In the genomic region with DNA sequence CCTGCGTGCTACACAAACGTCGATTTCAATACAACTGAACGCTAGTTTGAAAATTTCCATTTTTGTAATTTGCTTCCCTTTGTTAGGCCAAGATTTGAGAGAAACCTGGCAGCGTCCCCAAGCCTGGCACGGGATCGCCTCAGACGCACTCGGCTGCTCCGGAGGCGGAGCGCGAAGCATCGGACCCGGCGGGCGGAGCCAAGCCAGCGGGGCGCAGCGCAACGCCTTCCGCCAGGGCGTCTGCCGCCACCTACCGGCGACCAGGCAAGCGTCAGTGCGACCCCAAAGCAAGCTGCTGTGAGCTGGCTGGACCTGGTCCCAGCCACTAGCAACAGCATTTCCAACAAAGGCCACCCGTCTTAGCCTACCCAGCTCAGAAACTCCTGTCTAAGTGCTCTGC, we compare ENCODE assay signal across 8 mouse cellular contexts.
A peak's percentile ranks its signal among the peaks of the same experiment; 100 is the strongest.
DNase-seq lines count a peak whose midpoint lies in the region; ATAC-seq lines count a peak whose summit lies in the region.

No protein-coding gene starts in this region.

- peak; percentile 56 for DNase-seq in c-Kit-positive CD71-negative TER-119-negative erythroid progenitor cells, embryonic 14.5 days (ENCODE audit: low read depth)
- peak; percentile 90 for DNase-seq in forebrain, embryonic 10.5 days (ENCODE audit: extremely low spot score, low spot score)
- peak; percentile 96 for DNase-seq in kidney, postnatal 25 days
- DNase-seq in liver, embryonic 13.5 days, result peak; percentile 62
- peak; percentile 74 to 86 for DNase-seq in natural killer cell, adult 2 months (ENCODE audit: low spot score in 2 of 2)

- peak overlapping the region; percentile 53 for H3K4me3 ChIP-seq in forebrain, embryonic 10.5 days
- H3K4me3 ChIP-seq in heart, embryonic 15.5 days, result peak overlapping the region; percentile 48
- peak overlapping the region; percentile 51 for H3K4me3 ChIP-seq in liver, embryonic 13.5 days (replicated peaks)
- peak overlapping the region; percentile 32 for H3K4me3 ChIP-seq in stomach, embryonic 14.5 days (ENCODE audit: low read depth, low read length)

- whole genome bisulfite sequencing in forebrain, embryonic 10.5 days, result under 1% methylated on average over 29 of the region's 29 CpGs
- WGBS in heart, embryonic 15.5 days, result 1% methylated on average over 29 of the region's 29 CpGs
- WGBS in liver, embryonic 13.5 days (ENCODE audit: insufficient replicate concordance), result under 1% methylated on average over 29 of the region's 29 CpGs
- under 1% methylated on average over 29 of the region's 29 CpGs for WGBS in stomach, embryonic 14.5 days

- peaks cover 24% of the 10 kb centered on the region for H3K4me1 ChIP-seq in forebrain, embryonic 10.5 days
- peaks cover 14% of the 10 kb centered on the region for H3K4me1 ChIP-seq in heart, embryonic 15.5 days (replicated peaks)
- peaks cover 7% of the 10 kb centered on the region; the same call in 1 of the 2 replicates for H3K4me1 ChIP-seq in liver, embryonic 13.5 days (replicated peaks)
- H3K4me1 ChIP-seq in stomach, embryonic 14.5 days (ENCODE audit: control insufficient read depth, insufficient read depth, low read length), result peaks cover 7% of the 10 kb centered on the region; the same call in 1 of the 2 replicates

- peak; percentile 97 for ATAC-seq in CD4-positive, CD25-positive, alpha-beta regulatory T cell, adult 4 months
- peak; percentile 90 for ATAC-seq in heart, embryonic 15.5 days (replicated peaks; ENCODE audit: insufficient number of reproducible peaks, insufficient read depth, low FRiP score, low read depth)
- ATAC-seq in liver, embryonic 13.5 days (ENCODE audit: low read depth), result peak; percentile 78
- ATAC-seq in stomach, embryonic 14.5 days (ENCODE audit: insufficient number of reproducible peaks, insufficient read depth, low FRiP score, low read depth), result peak; percentile 89

- no peaks in the 10 kb centered on the region for H3K36me3 ChIP-seq in forebrain, embryonic 10.5 days (replicated peaks)
- no peaks in the 10 kb centered on the region for H3K36me3 ChIP-seq in heart, embryonic 15.5 days
- H3K36me3 ChIP-seq in liver, embryonic 13.5 days, result no peaks in the 10 kb centered on the region
- no peaks in the 10 kb centered on the region for H3K36me3 ChIP-seq in stomach, embryonic 14.5 days (ENCODE audit: control insufficient read depth, insufficient read depth, low read length)

- peak overlapping the region; percentile 59 for H3K9ac ChIP-seq in heart, embryonic 15.5 days
- H3K9ac ChIP-seq in liver, embryonic 13.5 days, result peak overlapping the region; percentile 47; the same call in 1 of the 2 replicates
- peak overlapping the region; percentile 22; the same call in 1 of the 2 replicates for H3K9ac ChIP-seq in stomach, embryonic 14.5 days (replicated peaks; ENCODE audit: low read depth, low read length)

- peaks cover 23% of the 10 kb centered on the region for H3K27me3 ChIP-seq in forebrain, embryonic 10.5 days (ENCODE audit: poor library complexity, severe bottlenecking)
- no peaks in the 10 kb centered on the region for H3K27me3 ChIP-seq in heart, embryonic 15.5 days
- H3K27me3 ChIP-seq in liver, embryonic 13.5 days, result peaks cover 31% of the 10 kb centered on the region
- no peaks in the 10 kb centered on the region for H3K27me3 ChIP-seq in stomach, embryonic 14.5 days (ENCODE audit: control insufficient read depth, insufficient read depth, low read length)

- no peaks in the 10 kb centered on the region for H3K9me3 ChIP-seq in forebrain, embryonic 10.5 days
- H3K9me3 ChIP-seq in heart, embryonic 15.5 days (replicated peaks), result 0 out of 2 replicates have a peak, but pooled peaks cover 5% of the 10 kb centered on the region
- no peaks in the 10 kb centered on the region for H3K9me3 ChIP-seq in liver, embryonic 13.5 days (replicated peaks)
- H3K9me3 ChIP-seq in stomach, embryonic 14.5 days (ENCODE audit: control insufficient read depth, low read depth, low read length), result no peaks in the 10 kb centered on the region

- H3K4me2 ChIP-seq in heart, embryonic 15.5 days, result peak overlapping the region; percentile 78
- H3K4me2 ChIP-seq in liver, embryonic 13.5 days, result peak overlapping the region; percentile 70
- peak overlapping the region; percentile 56 for H3K4me2 ChIP-seq in stomach, embryonic 14.5 days (replicated peaks; ENCODE audit: low read depth, low read length)

- H3K27ac ChIP-seq in forebrain, embryonic 10.5 days, result peak overlapping the region; percentile 88
- peak overlapping the region; percentile 85 for H3K27ac ChIP-seq in heart, embryonic 15.5 days
- no peak overlapping the region for H3K27ac ChIP-seq in liver, embryonic 13.5 days
- H3K27ac ChIP-seq in stomach, embryonic 14.5 days (ENCODE audit: low read length), result peak overlapping the region; percentile 66; the same call in 1 of the 2 replicates
